ENCODE assay signal across 11 mouse cellular contexts in the genomic region with DNA sequence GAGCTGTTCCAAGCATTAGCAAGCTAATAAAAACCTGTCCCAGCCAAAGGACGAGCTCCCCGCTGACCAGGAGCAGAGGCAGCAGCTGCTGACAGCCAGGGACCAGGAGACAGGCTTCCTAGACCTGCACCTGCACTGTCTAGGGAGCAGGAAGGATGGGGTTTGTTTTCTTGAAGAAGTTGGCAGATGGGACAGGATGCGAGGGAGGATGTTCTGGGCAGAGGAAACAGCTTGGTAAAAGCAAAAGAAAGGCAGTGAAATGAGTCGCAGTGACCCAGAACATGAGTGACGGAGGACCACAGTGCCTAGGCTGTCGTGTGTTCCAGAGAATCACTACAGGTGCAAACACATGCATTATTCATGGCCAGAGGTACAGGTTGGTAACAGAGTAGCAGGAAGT. TPM values are rescaled to one million over a fixed set of nuclear protein-coding genes. Genes with fewer than 3 reads are reported as not detected.
A peak's percentile ranks its signal among the peaks of the same experiment; 100 is the strongest.
DNase-seq lines count a peak whose midpoint lies in the region; ATAC-seq and TF ChIP-seq lines count a peak whose summit lies in the region.
"Had no signal": no experiment of that assay in that cellular context is flagged by ENCODE, and none has a peak within 500 bp of the region (broad histone marks: within the 10 kb centered on the region; RNA-seq: fewer than 3 reads in every experiment).

No protein-coding gene starts in this region.

- H3K4me1 ChIP-seq in cerebellum, adult 2 months (ENCODE audit: control insufficient read depth, insufficient read depth, low read length) = peaks cover 19% of the 10 kb centered on the region
- H3K4me1 ChIP-seq in heart, embryonic 15.5 days (replicated peaks) = peaks cover 41% of the 10 kb centered on the region
- H3K4me1 ChIP-seq in liver, postnatal 0 days (ENCODE audit: insufficient read depth) = peaks cover 2% of the 10 kb centered on the region; the same call in 1 of the 2 replicates
- H3K4me1 ChIP-seq: liver, embryonic 13.5 days had no signal

- H3K9me3 ChIP-seq in heart, embryonic 15.5 days (replicated peaks) = no peaks in the 10 kb centered on the region
- no peaks in the 10 kb centered on the region for H3K9me3 ChIP-seq in liver, postnatal 0 days (ENCODE audit: low read length)
- H3K9me3 ChIP-seq: embryonic facial prominence, embryonic 12.5 days; liver, embryonic 13.5 days had no signal

- no peaks in the 10 kb centered on the region for H3K27me3 ChIP-seq in cerebellum, adult 2 months (ENCODE audit: control insufficient read depth, insufficient read depth, low read length)
- H3K27me3 ChIP-seq in heart, embryonic 15.5 days = no peaks in the 10 kb centered on the region
- H3K27me3 ChIP-seq in liver, postnatal 0 days (ENCODE audit: insufficient read depth, low read length) = no peaks in the 10 kb centered on the region
- H3K27me3 ChIP-seq: embryonic facial prominence, embryonic 12.5 days; liver, embryonic 13.5 days had no signal

- peak; percentile 33 to 37 for DNase-seq in cerebellum, adult 2 months
- no peak for DNase-seq in cerebellum, postnatal 10 days
- DNase-seq in layer of hippocampus, adult 18-20 months (ENCODE audit: low spot score in 2 of 2) = peak; percentile 30 to 33
- DNase-seq in layer of hippocampus, postnatal 10 days (ENCODE audit: low spot score in 2 of 2) = no peak
- peak; percentile 55 for DNase-seq in naive thymus-derived CD4-positive, alpha-beta T cell, adult 2 months (ENCODE audit: low read depth)
- no peak for DNase-seq in liver, postnatal 0 days
- DNase-seq: liver, embryonic 13.5 days had no signal

- no peak for TF ChIP-seq POLR2A in cerebellum, adult 2 months (IDR thresholded peaks at IDR 0.05; ENCODE audit: borderline replicate concordance, insufficient read depth, low read length)

- H3K36me3 ChIP-seq in heart, embryonic 15.5 days = no peaks in the 10 kb centered on the region; the same call in 1 of the 2 replicates
- no peaks in the 10 kb centered on the region for H3K36me3 ChIP-seq in liver, postnatal 0 days (replicated peaks; ENCODE audit: insufficient read depth, low read length)
- H3K36me3 ChIP-seq: liver, embryonic 13.5 days had no signal

- no peak overlapping the region for H3K9ac ChIP-seq in heart, embryonic 15.5 days
- H3K9ac ChIP-seq in liver, postnatal 0 days (replicated peaks) = no peak overlapping the region
- H3K9ac ChIP-seq: embryonic facial prominence, embryonic 12.5 days; liver, embryonic 13.5 days had no signal

- TF ChIP-seq EP300 in liver, postnatal 0 days (IDR thresholded peaks at IDR 0.05; ENCODE audit: low read depth) = no peak

- H3K27ac ChIP-seq in cerebellum, adult 2 months (ENCODE audit: insufficient read depth, low read length) = no peak overlapping the region
- H3K27ac ChIP-seq in heart, embryonic 15.5 days = peak overlapping the region; percentile 45
- no peak overlapping the region for H3K27ac ChIP-seq in liver, postnatal 0 days (ENCODE audit: low read depth)
- H3K27ac ChIP-seq: embryonic facial prominence, embryonic 12.5 days; hindbrain, postnatal 0 days; liver, embryonic 13.5 days had no signal

- H3K4me2 ChIP-seq in heart, embryonic 15.5 days = 0 out of 2 replicates have a peak overlapping the region, but pooled peaks have one; percentile 3
- H3K4me2 ChIP-seq in liver, postnatal 0 days (ENCODE audit: low read depth, low read length) = no peak overlapping the region
- H3K4me2 ChIP-seq: embryonic facial prominence, embryonic 12.5 days; liver, embryonic 13.5 days had no signal

- no peak for ATAC-seq in heart, embryonic 15.5 days (replicated peaks; ENCODE audit: insufficient number of reproducible peaks, insufficient read depth, low FRiP score, low read depth)
- no peak for ATAC-seq in liver, postnatal 0 days
- ATAC-seq in monocyte, adult 5-6 weeks (replicated peaks; ENCODE audit: insufficient number of reproducible peaks, low FRiP score, low TSS enrichment, poor library complexity, severe bottlenecking) = no peak
- ATAC-seq: hindbrain, postnatal 0 days had no signal

- TF ChIP-seq CTCF in cerebellum, adult 2 months (IDR thresholded peaks at IDR 0.05; ENCODE audit: borderline replicate concordance, insufficient read depth, low read depth, low read length) = no peak
- no peak for TF ChIP-seq CTCF in liver, postnatal 0 days (IDR thresholded peaks at IDR 0.05; ENCODE audit: low read depth)

- 19% methylated on average over 6 of the region's 6 CpGs for WGBS in cerebellum, adult 2 months
- 54% methylated on average over 6 of the region's 6 CpGs for WGBS in heart, embryonic 15.5 days
- WGBS in liver, postnatal 0 days (ENCODE audit: insufficient replicate concordance) = 41% methylated on average over 6 of the region's 6 CpGs

- no peak overlapping the region for H3K4me3 ChIP-seq in cerebellum, adult 2 months (replicated peaks; ENCODE audit: insufficient read depth, low read depth, low read length)
- no peak overlapping the region for H3K4me3 ChIP-seq in heart, embryonic 15.5 days
- no peak overlapping the region for H3K4me3 ChIP-seq in liver, postnatal 0 days (ENCODE audit: low read depth, low read length)
- H3K4me3 ChIP-seq: embryonic facial prominence, embryonic 12.5 days; liver, embryonic 13.5 days had no signal

RNA-seq across cellular contexts. Expression of a gene that starts 27.7 kb away (rescaled TPM):
- 11.2 and 14.2 TPM in 2 replicates for polyA plus RNA-seq in cerebellum, adult 2 months (2012; rRNA removed)
- 10 to 100 TPM; 21.0 to 22.9 TPM for total RNA-seq in layer of hippocampus, adult 18-20 months (2021)
- 10 to 100 TPM; 11.0 to 12.5 TPM for total RNA-seq in layer of hippocampus, postnatal 10 days (2021)
- 23.0 and 26.0 TPM in 2 replicates for polyA plus RNA-seq in heart, embryonic 15.5 days (2015; fragmentation: Nextera tagmentation; extraction: Ambion mirVana)
- polyA plus RNA-seq in liver, postnatal 0 days (2015; fragmentation: Nextera tagmentation; extraction: Ambion mirVana) = 2.0 and 2.4 TPM in 2 replicates
- total RNA-seq in monocyte, adult 5-6 weeks (2017) = 1.8 to 6.5 TPM (median 5.8 TPM) in 3 replicates

Comparison
In these comparisons a context has a peak if more than half of its experiments do, and no peak if none do; other contexts are left out.
1. DNase-seq: peak in cerebellum, adult 2 months (2 of 2), layer of hippocampus, adult 18-20 months (2 of 2) and naive thymus-derived CD4-positive, alpha-beta T cell, adult 2 months (single experiment); none in cerebellum, postnatal 10 days (0 of 2), layer of hippocampus, postnatal 10 days (0 of 2) and liver, postnatal 0 days (single experiment).